Mouse (Mus musculus) cerebellum, adult 2 months (tissue): Measurements from ENCODE around the gene Poc1a.

Experiments used
- CTCF ChIP-seq: fragments of 200-500 bp; IDR thresholded peaks from 2 replicates; pipeline ENCODE4 v1.5.1; 2011; ENCODE audit warnings: low read depth, mild to moderate bottlenecking, control low read depth, low read length, moderate library complexity, borderline replicate concordance; ENCODE audit not compliant: insufficient read depth
- POLR2A ChIP-seq: fragments of 200-500 bp; IDR thresholded peaks from 2 replicates; pipeline ENCODE4 v1.6.1; 2011; ENCODE audit warnings: low read length, control low read depth, borderline replicate concordance; ENCODE audit not compliant: insufficient read depth

DNA sequence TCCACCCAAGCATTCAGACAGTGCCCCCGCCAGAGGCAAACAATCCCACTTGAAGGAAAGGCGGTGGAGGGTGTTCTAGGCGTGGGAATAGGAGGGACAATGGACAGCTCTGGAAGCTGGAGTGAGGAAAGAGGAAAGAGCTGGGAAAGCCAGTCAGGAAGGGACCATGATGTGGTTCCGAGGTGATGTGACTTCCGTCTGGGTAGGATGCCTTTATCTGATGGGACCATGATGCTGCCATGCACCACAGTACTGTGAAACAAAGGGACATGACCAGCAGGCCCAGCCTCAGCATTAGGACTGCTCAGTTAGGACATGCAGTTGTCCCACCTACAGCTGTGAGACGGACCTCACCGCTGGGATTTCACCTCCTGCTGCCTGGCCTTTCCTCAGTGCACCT, 49.6 kb upstream of the Poc1a start:
- TF ChIP-seq POLR2A (no peak), CTCF (no peak)
